Mouse (Mus musculus) limb, embryonic 15.5 days (tissue): ENCODE results near the gene Cnih2. TPM values are rescaled to one million over a fixed set of nuclear protein-coding genes. Genes with fewer than 3 reads are reported as not detected.
"Not testable (repeated sequence)": the region's sequence is repeated elsewhere in the genome, so short reads cannot be mapped to it uniquely, and the experiment has no call there.

ENCODE experiments used
- ATAC-seq: fragments of 200-750 bp; cut with Nextera tagmentation; 2 replicates; pipeline ENCODE4 v1.8.0; 2017; ENCODE audit warnings: low read depth, moderate TSS enrichment; ENCODE audit not compliant: insufficient number of reproducible peaks, low FRiP score, low TSS enrichment
- H3K27ac ChIP-seq: fragments of 300-500 bp; sonication (generic); 2 replicates; pipeline ENCODE4 v1.5.1; 2015; ENCODE audit warnings: moderate library complexity, mild to moderate bottlenecking, inconsistent platforms
- H3K27me3 ChIP-seq: fragments of 300-500 bp; sonication (generic); 2 replicates; pipeline ENCODE4 v1.6.1; 2015; ENCODE audit warnings: inconsistent platforms
- H3K36me3 ChIP-seq: fragments of 300-500 bp; sonication (generic); 2 replicates; pipeline ENCODE4 v1.6.1; 2015; ENCODE audit warnings: inconsistent platforms
- H3K4me1 ChIP-seq: fragments of 300-500 bp; sonication (generic); 2 replicates; pipeline ENCODE4 v1.6.1; 2015; ENCODE audit warnings: inconsistent platforms
- H3K4me2 ChIP-seq: fragments of 300-500 bp; sonication (generic); 2 replicates; pipeline ENCODE4 v1.6.1; 2015; ENCODE audit warnings: mild to moderate bottlenecking, inconsistent platforms
- H3K4me3 ChIP-seq: fragments of 300-500 bp; sonication (generic); 2 replicates; pipeline ENCODE4 v1.5.1; 2015; ENCODE audit warnings: mild to moderate bottlenecking, inconsistent platforms
- H3K9ac ChIP-seq: fragments of 300-500 bp; sonication (generic); 2 replicates; pipeline ENCODE4 v1.6.1; 2015; ENCODE audit warnings: inconsistent platforms
- H3K9me3 ChIP-seq: fragments of 300-500 bp; sonication (generic); 2 replicates; pipeline ENCODE4 v1.6.1; 2016; ENCODE audit warnings: inconsistent platforms
- WGBS: fragments of 180-500 bp; shearing (Covaris S2); methylation state at CpG from one replicate; pipeline ENCODE4 v1.1.7; 2015; 5-methylcytosine and 5-hydroxymethylcytosine counted together
- polyA plus RNA-seq: library from polyadenylated mRNA; unstranded; fragments of >200 nt; fragmentation: Nextera tagmentation; extraction: Ambion mirVana; gene quantifications from 2 replicates; pipeline ENCODE4 v1.2.1, GENCODE M21; 2015

The Cnih2 gene
- polyA plus RNA-seq, 1 experiment from 2014 or later = 26.3 TPM

GRCm38 (mm10) chr19:5089324-5089723 lies 9.0 kb downstream of the Cnih2 start:
- Histone ChIP-seq H3K4me3 (peak overlapping the region; percentile 84), H3K36me3 (peaks cover 36% of the 10 kb centered on the region), H3K9me3 (no peaks in the 10 kb centered on the region), H3K27me3 (peaks cover 23% of the 10 kb centered on the region), H3K27ac (no peak overlapping the region), H3K9ac (0 out of 2 replicates have a peak overlapping the region, but pooled peaks have one; percentile 68), H3K4me2 (peak overlapping the region; percentile 80), H3K4me1 (peaks cover 36% of the 10 kb centered on the region)
- WGBS = 88% methylated on average over 4 of the region's 4 CpGs
- ATAC-seq = no peak

DNA sequence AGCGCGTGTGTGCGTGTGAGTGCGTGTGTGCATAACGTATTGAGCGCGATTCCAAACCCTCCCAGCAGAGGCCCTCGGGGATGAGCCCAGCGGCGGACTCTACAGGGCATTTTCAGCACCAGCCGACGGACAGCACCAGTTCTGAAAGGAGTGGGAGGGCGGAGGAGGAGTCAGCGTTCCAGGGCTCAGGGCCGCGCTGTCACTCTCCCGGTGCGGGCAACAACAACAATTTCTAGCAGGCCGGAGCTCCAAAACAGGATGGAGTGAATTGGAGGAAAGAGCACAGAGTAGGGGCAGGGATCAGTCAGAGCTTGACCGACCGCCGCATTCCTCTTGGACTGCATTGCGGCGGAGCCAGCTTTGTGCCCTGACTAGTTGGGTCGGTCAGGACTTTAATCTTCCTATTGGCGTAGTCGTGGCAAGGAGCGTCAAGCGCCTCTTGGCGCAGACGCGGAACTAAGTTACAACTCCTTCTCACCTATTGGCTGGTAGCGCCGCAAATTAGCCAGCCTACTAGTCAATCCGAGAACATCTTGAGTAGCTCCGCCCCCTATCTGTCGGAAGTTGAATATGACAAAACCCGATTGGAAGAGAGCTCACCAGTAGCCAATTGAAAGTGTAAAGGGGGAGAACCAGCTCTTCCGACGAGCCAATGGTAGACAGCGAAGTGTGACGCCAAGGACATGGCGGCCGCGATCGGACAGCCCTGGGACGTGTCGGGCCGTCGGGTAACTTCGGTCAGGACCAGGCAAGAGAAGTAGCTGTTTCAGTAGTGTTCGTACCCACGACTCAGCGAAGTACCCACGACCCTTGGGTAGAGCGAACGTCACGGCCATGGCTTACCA lies 10.2 kb downstream of the Cnih2 start, which contains the start of gene Yif1a:
Gene Yif1a (plus strand): TSS at position 655 of the 845 bp plus-strand sequence.
- peak; percentile 92 for ATAC-seq
- Histone ChIP-seq H3K36me3 (peaks cover 29% of the 10 kb centered on the region), H3K4me3 (peak within 1 kb of the TSS; percentile 84), H3K4me2 (peak within 1 kb of the TSS; percentile 80), H3K27ac (peak within 1 kb of the TSS; percentile 91), H3K27me3 (peaks cover 35% of the 10 kb centered on the region), H3K9ac (peak within 1 kb of the TSS; percentile 68), H3K4me1 (peaks cover 29% of the 10 kb centered on the region), H3K9me3 (no peaks in the 10 kb centered on the region)
- WGBS = under 1% methylated on average over 58 of the region's 58 CpGs

DNA sequence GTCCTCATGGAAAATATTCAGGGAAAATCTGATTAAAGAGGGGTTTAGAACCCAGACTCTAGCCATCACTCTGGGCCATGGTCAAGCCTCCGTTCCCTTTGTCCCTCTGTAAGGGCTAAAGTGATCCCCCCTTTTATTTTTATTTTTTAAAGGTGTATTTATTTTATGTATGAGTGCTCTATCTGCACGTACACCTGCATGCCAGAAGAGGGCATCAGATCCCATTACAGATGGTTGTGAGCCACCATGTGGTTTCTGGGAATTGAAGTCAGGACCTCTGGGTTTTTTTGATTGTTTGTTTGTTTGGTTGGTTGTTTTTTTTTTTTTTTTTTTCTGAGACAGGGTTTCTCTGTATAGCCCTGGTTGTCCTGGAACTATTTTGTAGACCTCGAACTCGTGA lies 11.8 kb downstream of the Cnih2 start:
- H3K4me3 ChIP-seq, H3K9me3 ChIP-seq, H3K27ac ChIP-seq, H3K9ac ChIP-seq, H3K4me2 ChIP-seq, ATAC-seq: not testable (repeated sequence)
- WGBS = 52% methylated on average over 4 of the region's 4 CpGs
- peaks cover 29% of the 10 kb centered on the region for H3K4me1 ChIP-seq
- H3K36me3 ChIP-seq = peaks cover 13% of the 10 kb centered on the region
- peaks cover 51% of the 10 kb centered on the region for H3K27me3 ChIP-seq

GRCm38 (mm10) chr19:5085145-5085863 lies 13.0 kb downstream of the Cnih2 start, which contains the start of gene Tmem151a:
Gene Tmem151a, minus strand, starts transcription at chr19:5085531.
- Histone ChIP-seq H3K4me1 (peaks cover 29% of the 10 kb centered on the region), H3K27ac (no peak within 1 kb of the TSS), H3K36me3 (peaks cover 1% of the 10 kb centered on the region), H3K4me2 (peak within 1 kb of the TSS; percentile 77), H3K9ac (no peak within 1 kb of the TSS), H3K4me3 (peak within 1 kb of the TSS; percentile 45), H3K27me3 (peaks cover 63% of the 10 kb centered on the region), H3K9me3 (no peaks in the 10 kb centered on the region)
- WGBS = under 1% methylated on average over 64 of the region's 69 CpGs
- no peak for ATAC-seq

DNA sequence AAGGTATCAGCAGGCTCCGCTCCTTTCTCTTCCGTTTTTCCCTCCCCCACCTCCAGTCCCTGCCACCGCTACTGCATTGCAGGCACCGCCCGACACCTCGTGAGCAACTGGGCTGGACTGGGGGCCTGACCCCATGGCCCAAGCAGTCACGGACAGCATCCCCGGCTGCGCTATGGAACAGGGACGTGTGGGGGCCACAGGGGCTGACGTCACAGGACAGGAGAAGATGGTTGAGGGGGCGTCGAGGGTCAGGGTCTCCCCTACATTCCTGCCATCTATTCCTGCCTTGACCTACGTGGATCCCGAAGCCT lies 13.5 kb downstream of the Cnih2 start:
- no peak for ATAC-seq
- H3K4me3 ChIP-seq = peak overlapping the region; percentile 45
- H3K9me3 ChIP-seq = no peaks in the 10 kb centered on the region
- peaks cover 69% of the 10 kb centered on the region for H3K27me3 ChIP-seq
- H3K9ac ChIP-seq = no peak overlapping the region
- H3K4me1 ChIP-seq = peaks cover 29% of the 10 kb centered on the region
- H3K4me2 ChIP-seq = peak overlapping the region; percentile 77
- H3K36me3 ChIP-seq = no peaks in the 10 kb centered on the region; the same call in 1 of the 2 replicates
- WGBS = 6% methylated on average over 15 of the region's 15 CpGs
- no peak overlapping the region for H3K27ac ChIP-seq

DNA sequence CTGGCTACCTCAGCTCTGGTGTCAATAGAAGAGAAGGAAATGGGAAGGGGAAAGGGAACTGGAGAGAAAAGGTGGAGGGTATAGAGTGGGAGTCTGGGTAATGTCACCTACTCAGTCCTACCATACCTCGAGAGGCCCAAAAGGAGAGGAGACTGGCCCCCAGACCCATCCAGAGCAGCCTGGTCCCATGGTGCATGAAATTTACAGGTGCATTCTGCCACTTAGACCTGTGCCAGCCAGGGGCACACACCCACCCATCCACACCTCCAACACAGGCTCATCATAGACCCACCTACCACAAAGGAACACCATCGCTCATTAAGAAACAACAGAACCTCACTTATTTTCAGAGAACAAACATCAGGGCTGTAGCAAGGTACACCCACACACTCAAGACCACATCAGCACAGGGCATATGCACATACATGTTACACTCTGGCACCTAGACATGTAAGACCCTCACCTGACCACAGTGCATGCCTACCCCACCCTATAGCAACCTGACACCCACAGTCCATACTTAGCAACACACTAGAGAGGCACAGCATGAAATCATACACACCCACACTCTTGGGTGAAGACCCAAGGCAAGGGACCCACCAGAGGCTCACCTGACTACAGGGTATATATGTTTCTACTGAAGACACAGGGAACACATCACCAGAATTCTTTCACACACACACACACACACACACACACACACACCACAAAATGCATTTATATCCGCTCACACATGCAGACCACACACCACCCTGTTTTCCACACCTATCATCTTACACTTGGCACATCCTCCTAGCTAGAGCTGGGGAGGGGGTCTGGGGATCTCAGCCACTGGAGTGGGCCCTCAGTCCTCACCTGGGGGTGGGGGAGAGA lies 14.1 kb downstream of the Cnih2 start:
- Histone ChIP-seq H3K4me3 (peak overlapping the region; percentile 45; the same call in 1 of the 2 replicates), H3K27ac (no peak overlapping the region), H3K9me3 (no peaks in the 10 kb centered on the region), H3K9ac (no peak overlapping the region), H3K36me3 (no peaks in the 10 kb centered on the region), H3K4me2 (0 out of 2 replicates have a peak overlapping the region, but pooled peaks have one; percentile 77), H3K27me3 (peaks cover 70% of the 10 kb centered on the region), H3K4me1 (peaks cover 23% of the 10 kb centered on the region)
- no peak for ATAC-seq
- WGBS = 59% methylated on average over 3 of the region's 3 CpGs

GRCm38 (mm10) chr19:5082596-5082995 lies 15.7 kb downstream of the Cnih2 start:
- Histone ChIP-seq H3K27ac (no peak overlapping the region), H3K4me1 (peaks cover 17% of the 10 kb centered on the region), H3K4me3 (no peak overlapping the region), H3K9me3 (no peaks in the 10 kb centered on the region), H3K36me3 (no peaks in the 10 kb centered on the region), H3K9ac (no peak overlapping the region), H3K27me3 (peaks cover 70% of the 10 kb centered on the region), H3K4me2 (no peak overlapping the region)
- WGBS = 67% methylated on average over 24 of the region's 24 CpGs
- ATAC-seq = no peak

DNA sequence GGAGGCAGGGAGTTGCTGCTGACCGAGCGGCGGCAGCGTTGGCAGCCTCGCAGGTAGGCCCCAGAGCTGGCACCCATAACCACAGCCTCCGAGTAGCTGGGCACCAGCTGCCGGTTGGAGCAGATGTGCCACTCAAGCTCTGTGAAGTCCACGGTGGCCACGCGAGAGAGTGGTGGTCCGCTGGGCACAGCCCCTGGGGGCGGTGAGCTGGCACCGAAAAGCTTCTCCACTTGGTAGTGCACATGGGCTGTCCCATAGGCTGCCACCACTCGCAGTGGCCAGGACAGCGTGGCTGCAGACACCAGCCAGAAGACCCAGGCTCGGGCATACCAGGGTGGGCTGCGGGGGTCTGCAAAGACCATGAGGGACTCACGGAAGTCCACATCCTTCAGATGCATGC lies 16.3 kb downstream of the Cnih2 start:
- no peak for ATAC-seq
- Histone ChIP-seq H3K4me2 (no peak overlapping the region), H3K36me3 (no peaks in the 10 kb centered on the region), H3K9me3 (no peaks in the 10 kb centered on the region), H3K9ac (no peak overlapping the region), H3K27ac (no peak overlapping the region), H3K4me3 (no peak overlapping the region), H3K27me3 (peaks cover 70% of the 10 kb centered on the region), H3K4me1 (peaks cover 13% of the 10 kb centered on the region)
- 58% methylated on average over 18 of the region's 18 CpGs for WGBS

DNA sequence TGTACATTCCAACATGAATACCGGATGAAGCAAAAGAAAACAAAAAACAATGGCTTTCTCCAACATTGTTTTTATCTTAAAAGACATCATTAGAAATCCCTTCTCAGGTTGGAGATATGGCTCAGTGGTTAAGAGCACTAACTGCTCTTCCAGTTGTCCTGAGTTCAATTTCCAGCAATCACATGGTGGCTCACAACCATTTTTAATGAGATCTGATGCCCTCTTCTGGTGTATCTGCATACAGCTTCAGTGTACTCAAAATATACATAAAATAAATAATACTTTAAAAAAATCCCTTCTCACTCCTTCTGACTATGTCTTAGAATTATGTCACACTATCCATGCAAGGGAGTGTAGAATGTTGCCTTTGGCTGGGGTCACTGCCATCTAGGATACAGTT lies 19.0 kb downstream of the Cnih2 start:
- Histone ChIP-seq H3K36me3 (no peaks in the 10 kb centered on the region), H3K9ac (no peak overlapping the region), H3K4me1 (no peaks in the 10 kb centered on the region), H3K27ac (no peak overlapping the region), H3K27me3 (peaks cover 46% of the 10 kb centered on the region), H3K4me2 (no peak overlapping the region), H3K4me3 (no peak overlapping the region), H3K9me3 (no peaks in the 10 kb centered on the region)
- 97% methylated on average over 1 of the region's 1 CpGs for WGBS
- ATAC-seq = no peak

- Histone ChIP-seq H3K4me1 (peaks cover 46% of the 10 kb centered on the region), H3K9me3 (no peaks in the 10 kb centered on the region), H3K36me3 (no peaks in the 10 kb centered on the region), H3K27ac (peak overlapping the region; percentile 63), H3K9ac (no peak overlapping the region), H3K27me3 (0 out of 2 replicates have a peak, but pooled peaks cover 3% of the 10 kb centered on the region), H3K4me2 (0 out of 2 replicates have a peak overlapping the region, but pooled peaks have one; percentile 91), H3K4me3 (no peak overlapping the region)
- WGBS = 33% methylated on average over 5 of the region's 5 CpGs
- ATAC-seq = no peak
Measured at GRCm38 (mm10) chr19:5073518-5073917, 24.8 kb downstream of the Cnih2 start.

GRCm38 (mm10) chr19:5073028-5073427 lies 25.3 kb downstream of the Cnih2 start:
- peak overlapping the region; percentile 67 for H3K4me3 ChIP-seq
- no peak overlapping the region for H3K9ac ChIP-seq
- H3K9me3 ChIP-seq = no peaks in the 10 kb centered on the region
- ATAC-seq = peak; percentile 19; the same call in 1 of the 2 replicates
- H3K27me3 ChIP-seq = peaks cover 5% of the 10 kb centered on the region; the same call in 1 of the 2 replicates
- H3K27ac ChIP-seq = peak overlapping the region; percentile 96
- no peaks in the 10 kb centered on the region for H3K36me3 ChIP-seq
- H3K4me2 ChIP-seq = peak overlapping the region; percentile 91
- WGBS = under 1% methylated on average over 15 of the region's 15 CpGs
- H3K4me1 ChIP-seq = peaks cover 50% of the 10 kb centered on the region
